Mouse (Mus musculus) heart, postnatal 14 days (tissue): ENCODE data around the gene Gm4498. TPM values are rescaled to one million over a fixed set of nuclear protein-coding genes. Genes with fewer than 3 reads are reported as not detected.
"Not testable (repeated sequence)": the region's sequence is repeated elsewhere in the genome, so short reads cannot be mapped to it uniquely, and the experiment has no call there.

ENCODE experiments used
- DNase-seq, 2 experiments: peaks; one replicate each; pipeline ENCODE4 v3.0.0; 2021 to 2022
- intact Hi-C: fragments of 180-260 bp; cut with DNase I; formaldehyde crosslinking; loops from one replicate; pipeline ENCODE4 v1.15.1; 2025
- long read RNA-seq, 2 experiments: library from polyadenylated mRNA; stranded (forward); transcript quantifications; one replicate each; pipeline ENCODE4 v2.0.0; 2021
- total RNA-seq, 2 experiments: library from RNA; stranded (reverse); gene quantifications; 2 replicates each; pipeline ENCODE4 v1.2.3; 2021

The Gm4498 gene
- not detected for total RNA-seq
- long read RNA-seq, experiment 1 = 0 reads
- long read RNA-seq, experiment 2 = 0 reads

DNA sequence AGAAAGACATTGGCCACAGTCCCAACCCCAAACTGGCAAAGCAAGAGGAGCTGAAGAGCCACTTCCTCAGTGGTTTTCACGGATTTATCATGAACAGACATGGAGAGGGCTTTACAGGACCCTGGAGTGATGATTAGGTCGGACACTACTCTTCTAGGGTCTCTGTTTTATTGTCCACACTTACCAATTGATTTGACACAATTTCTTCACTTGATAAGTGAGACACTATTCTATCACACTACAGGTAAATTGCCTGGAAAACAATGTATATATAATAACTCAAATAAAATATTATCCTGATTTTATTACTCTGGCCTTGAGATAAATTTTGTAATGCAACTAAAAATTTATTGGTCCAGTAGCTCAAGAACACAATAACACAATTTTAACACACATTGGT is at the start of gene Gm4498:
Gene Gm4498 (minus strand): TSS at position 101 of the 400 bp plus-strand sequence.
- intact Hi-C loops, DNase-seq: not testable (repeated sequence)

- DNase-seq, intact Hi-C loops: not testable (repeated sequence)
These were observed 29.1 kb upstream of the Gm4498 start, which contains the start of gene Gm5890 for GRCm38 (mm10) chr7:20262734-20263133. Gene Gm5890, minus strand, starts transcription at chr7:20262834.

- intact Hi-C loops, DNase-seq: not testable (repeated sequence)
These were observed 28.1 kb downstream of the Gm4498 start, which contains the start of gene Gm6164 for GRCm38 (mm10) chr7:20205507-20205906. Gene Gm6164, minus strand, starts transcription at chr7:20205607.

GRCm38 (mm10) chr7:20193410-20193809 is 40.2 kb downstream of the Gm4498 start, which contains the start of gene Vmn1r95:
Gene Vmn1r95, plus strand, starts transcription at chr7:20193710.
- DNase-seq, intact Hi-C loops: not testable (repeated sequence)

Other genes with a start within 250 kb of the Gm4498 start
- gene Nlrp9b, start 242.4 kb downstream of the Gm4498 start, total RNA-seq = not detected
- not detected for gene Vmn1r91, start 134.1 kb downstream of the Gm4498 start, total RNA-seq
- not detected for gene Gm16442, start 111.2 kb downstream of the Gm4498 start, total RNA-seq
- not detected for gene Vmn1r93, start 94.7 kb downstream of the Gm4498 start, total RNA-seq
- gene Vmn1r94, start 65.5 kb downstream of the Gm4498 start, total RNA-seq = not detected
- gene Vmn1r95, start 40.1 kb downstream of the Gm4498 start, total RNA-seq = not detected
- not detected for gene Gm6164, start 28.2 kb downstream of the Gm4498 start, total RNA-seq
- not detected for gene Gm5890, start 29.0 kb upstream of the Gm4498 start, total RNA-seq
- gene Gm4133, start 100.2 kb upstream of the Gm4498 start, total RNA-seq = not detected
- not detected for gene Gm5728, start 141.6 kb upstream of the Gm4498 start, total RNA-seq
- not detected for gene Vmn1r100, start 184.1 kb upstream of the Gm4498 start, total RNA-seq
- gene Vmn1r101, start 208.8 kb upstream of the Gm4498 start, total RNA-seq = not detected
- gene Gm10670, start 241.1 kb upstream of the Gm4498 start, total RNA-seq = not detected